Mouse (Mus musculus): Measurements from ENCODE around the gene Lmln.
"Not testable (repeated sequence)": the region's sequence is repeated elsewhere in the genome, so short reads cannot be mapped to it uniquely, and the experiment has no call there.

Lmln gene

GRCm38 (mm10) chr16:33062024-33062681 lies at the start of gene Lmln:
TSS of gene Lmln (plus strand) at chr16:33062521.
- peak; percentile 88 for DNase-seq

GRCm38 (mm10) chr16:33013801-33014200 lies 48.5 kb upstream of the Lmln start:
- no peak for DNase-seq

- no peak for DNase-seq
These were observed 47.4 kb upstream of the Lmln start for GRCm38 (mm10) chr16:33014921-33015320.

GRCm38 (mm10) chr16:33015396-33015907 lies 46.9 kb upstream of the Lmln start:
- no peak for DNase-seq

GRCm38 (mm10) chr16:33015986-33016385 lies 46.3 kb upstream of the Lmln start:
- DNase-seq, result no peak

- DNase-seq, result no peak
These were observed 44.5 kb upstream of the Lmln start for GRCm38 (mm10) chr16:33017677-33018349.

GRCm38 (mm10) chr16:33019117-33019770 lies 43.1 kb upstream of the Lmln start:
- no peak for DNase-seq

GRCm38 (mm10) chr16:33021381-33021780 lies 40.9 kb upstream of the Lmln start:
- peak; percentile 52 for DNase-seq

- DNase-seq, result peak; percentile 94
These were observed 38.6 kb upstream of the Lmln start for GRCm38 (mm10) chr16:33023750-33024149.

GRCm38 (mm10) chr16:33024456-33025104 lies 37.7 kb upstream of the Lmln start:
- no peak for DNase-seq

- DNase-seq, result no peak
These were observed 36.0 kb upstream of the Lmln start for GRCm38 (mm10) chr16:33026357-33026756.

- DNase-seq, result peak; percentile 33
These were observed 26.3 kb upstream of the Lmln start for GRCm38 (mm10) chr16:33036006-33036405.

- DNase-seq, result no peak
These were observed 19.6 kb upstream of the Lmln start for GRCm38 (mm10) chr16:33042682-33043081.

- no peak for DNase-seq
These were observed 19.1 kb upstream of the Lmln start for GRCm38 (mm10) chr16:33043268-33043667.

- no peak for DNase-seq
These were observed 14.3 kb upstream of the Lmln start for GRCm38 (mm10) chr16:33048004-33048403.

- no peak for DNase-seq
These were observed 13.6 kb upstream of the Lmln start for GRCm38 (mm10) chr16:33048686-33049085.

- DNase-seq, result no peak
These were observed 12.5 kb upstream of the Lmln start for GRCm38 (mm10) chr16:33049809-33050208.

GRCm38 (mm10) chr16:33053141-33053540 lies 9.2 kb upstream of the Lmln start:
- DNase-seq, result no peak

GRCm38 (mm10) chr16:33054927-33055326 lies 7.4 kb upstream of the Lmln start:
- DNase-seq, result not testable (repeated sequence)

GRCm38 (mm10) chr16:33055655-33056054 lies 6.7 kb upstream of the Lmln start:
- DNase-seq, result no peak

- peak; percentile 88 for DNase-seq
These were observed 6.1 kb upstream of the Lmln start, which contains the start of the genes Iqcg and Rpl35a for GRCm38 (mm10) chr16:33056095-33056785. TSS of gene Iqcg (minus strand) at chr16:33056218. TSS of gene Rpl35a (plus strand) at chr16:33056453.

- DNase-seq, result no peak
These were observed 5.5 kb upstream of the Lmln start for GRCm38 (mm10) chr16:33056786-33057185.

- DNase-seq, result no peak
These were observed 4.3 kb upstream of the Lmln start for GRCm38 (mm10) chr16:33058033-33058432.

All from lung, postnatal 14 days (tissue).